Mouse (Mus musculus) limb, embryonic 10.5 days (tissue): ENCODE data around the gene Ppp1r15a. TPM values are rescaled to one million over a fixed set of nuclear protein-coding genes. Genes with fewer than 3 reads are reported as not detected.
"Not testable (repeated sequence)": the region's sequence is repeated elsewhere in the genome, so short reads cannot be mapped to it uniquely, and the experiment has no call there.

Source experiments
- DNase-seq: peaks from one replicate; pipeline ENCODE4 v3.0.0-alpha.2; 2017; ENCODE audit warnings: low spot score
- H3K27ac ChIP-seq: fragments of 300-500 bp; sonication (generic); 2 replicates; pipeline ENCODE4 v1.5.1; 2016; ENCODE audit warnings: mild to moderate bottlenecking
- H3K27me3 ChIP-seq: fragments of 300-500 bp; sonication (generic); 2 replicates; pipeline ENCODE4 v1.6.1; 2016; ENCODE audit warnings: low read depth, mild to moderate bottlenecking; ENCODE audit not compliant: poor library complexity, severe bottlenecking
- H3K36me3 ChIP-seq: fragments of 300-500 bp; sonication (generic); 2 replicates; pipeline ENCODE4 v1.6.1; 2016; ENCODE audit warnings: mild to moderate bottlenecking, moderate library complexity
- H3K4me1 ChIP-seq: fragments of 300-500 bp; sonication (generic); 2 replicates; pipeline ENCODE4 v1.6.1; 2016
- H3K4me3 ChIP-seq: fragments of 300-500 bp; sonication (generic); 2 replicates; pipeline ENCODE4 v1.5.1; 2016; ENCODE audit warnings: mild to moderate bottlenecking, moderate library complexity
- H3K9me3 ChIP-seq: fragments of 300-500 bp; sonication (generic); replicated peaks from 2 replicates; pipeline ENCODE4 v1.6.1; 2016; ENCODE audit warnings: mild to moderate bottlenecking
- WGBS: fragments of 180-500 bp; shearing (Covaris S2); methylation state at CpG from one replicate; pipeline ENCODE4 v1.1.7; 2016; 5-methylcytosine and 5-hydroxymethylcytosine counted together
- polyA plus RNA-seq: library from polyadenylated mRNA; unstranded; fragments of >200 nt; fragmentation: Nextera tagmentation; extraction: Ambion mirVana; gene quantifications from 2 replicates; pipeline ENCODE4 v1.2.1, GENCODE M21; 2016

Ppp1r15a gene
- polyA plus RNA-seq, 1 experiment from 2014 or later: 25.7 TPM

- 64% methylated on average over 2 of the region's 2 CpGs for WGBS
- no peaks in the 10 kb centered on the region for H3K27me3 ChIP-seq
- H3K4me3 ChIP-seq: no peak overlapping the region
- no peak for DNase-seq
- H3K4me1 ChIP-seq: peaks cover 13% of the 10 kb centered on the region
- H3K36me3 ChIP-seq: no peaks in the 10 kb centered on the region
- H3K27ac ChIP-seq: no peak overlapping the region
- H3K9me3 ChIP-seq: no peaks in the 10 kb centered on the region
Measured at GRCm38 (mm10) chr7:45540213-45540612, 14.1 kb upstream of the Ppp1r15a start.

- H3K27ac ChIP-seq: no peak overlapping the region; the same call in 1 of the 2 replicates
- 89% methylated on average over 3 of the region's 3 CpGs for WGBS
- peaks cover 13% of the 10 kb centered on the region for H3K4me1 ChIP-seq
- H3K4me3 ChIP-seq: no peak overlapping the region
- no peaks in the 10 kb centered on the region for H3K9me3 ChIP-seq
- no peak for DNase-seq
- H3K27me3 ChIP-seq: no peaks in the 10 kb centered on the region
- no peaks in the 10 kb centered on the region for H3K36me3 ChIP-seq
Measured at GRCm38 (mm10) chr7:45539095-45539494, 13.0 kb upstream of the Ppp1r15a start.

- peak overlapping the region; percentile 72 for H3K27ac ChIP-seq
- peaks cover 13% of the 10 kb centered on the region for H3K4me1 ChIP-seq
- no peaks in the 10 kb centered on the region for H3K27me3 ChIP-seq
- H3K4me3 ChIP-seq: peak overlapping the region; percentile 62
- H3K36me3 ChIP-seq: no peaks in the 10 kb centered on the region
- DNase-seq: peak; percentile 57
- no peaks in the 10 kb centered on the region for H3K9me3 ChIP-seq
- WGBS: 3% methylated on average over 29 of the region's 29 CpGs
Measured at GRCm38 (mm10) chr7:45538163-45539041, 12.3 kb upstream of the Ppp1r15a start.

GRCm38 (mm10) chr7:45537602-45538001 is 11.5 kb upstream of the Ppp1r15a start:
- Histone ChIP-seq H3K36me3 (no peaks in the 10 kb centered on the region), H3K9me3 (no peaks in the 10 kb centered on the region), H3K27me3 (no peaks in the 10 kb centered on the region), H3K4me1 (peaks cover 13% of the 10 kb centered on the region), H3K4me3 (peak overlapping the region; percentile 62), H3K27ac (peak overlapping the region; percentile 72)
- 78% methylated on average over 10 of the region's 10 CpGs for WGBS
- no peak for DNase-seq

- peaks cover 14% of the 10 kb centered on the region for H3K4me1 ChIP-seq
- H3K9me3 ChIP-seq: no peaks in the 10 kb centered on the region
- H3K4me3 ChIP-seq: no peak overlapping the region
- no peak for DNase-seq
- H3K27ac ChIP-seq: no peak overlapping the region
- WGBS: 76% methylated on average over 1 of the region's 1 CpGs
- no peaks in the 10 kb centered on the region for H3K36me3 ChIP-seq
- H3K27me3 ChIP-seq: 0 out of 2 replicates have a peak, but pooled peaks cover under 1% of the 10 kb centered on the region
Measured at GRCm38 (mm10) chr7:45535676-45536075, 9.6 kb upstream of the Ppp1r15a start.

- 0 out of 2 replicates have a peak overlapping the region, but pooled peaks have one; percentile 12 for H3K27ac ChIP-seq
- 0 out of 2 replicates have a peak, but pooled peaks cover 3% of the 10 kb centered on the region for H3K27me3 ChIP-seq
- H3K9me3 ChIP-seq: no peaks in the 10 kb centered on the region
- no peak for DNase-seq
- no peaks in the 10 kb centered on the region for H3K36me3 ChIP-seq
- peaks cover 18% of the 10 kb centered on the region for H3K4me1 ChIP-seq
- H3K4me3 ChIP-seq: no peak overlapping the region
- WGBS: 86% methylated on average over 2 of the region's 2 CpGs
Measured at GRCm38 (mm10) chr7:45530643-45531042, 4.6 kb upstream of the Ppp1r15a start.

GRCm38 (mm10) chr7:45529461-45529860 is 3.4 kb upstream of the Ppp1r15a start:
- Histone ChIP-seq H3K4me3 (peak overlapping the region; percentile 9; the same call in 1 of the 2 replicates), H3K27ac (peak overlapping the region; percentile 14), H3K27me3 (0 out of 2 replicates have a peak, but pooled peaks cover 3% of the 10 kb centered on the region), H3K9me3 (no peaks in the 10 kb centered on the region), H3K4me1 (peaks cover 29% of the 10 kb centered on the region), H3K36me3 (peaks cover 5% of the 10 kb centered on the region)
- WGBS: 24% methylated on average over 6 of the region's 6 CpGs
- no peak for DNase-seq

- H3K27me3 ChIP-seq, DNase-seq, H3K4me3 ChIP-seq, H3K9me3 ChIP-seq, H3K27ac ChIP-seq: not testable (repeated sequence)
- WGBS: 94% methylated on average over 6 of the region's 6 CpGs
- Histone ChIP-seq H3K4me1 (peaks cover 46% of the 10 kb centered on the region), H3K36me3 (peaks cover 19% of the 10 kb centered on the region)
Measured at GRCm38 (mm10) chr7:45527169-45527568, 1.1 kb upstream of the Ppp1r15a start.

GRCm38 (mm10) chr7:45526474-45527120 is 529 bp upstream of the Ppp1r15a start:
- H3K4me1 ChIP-seq: peaks cover 51% of the 10 kb centered on the region
- peaks cover 19% of the 10 kb centered on the region for H3K36me3 ChIP-seq
- 0 out of 2 replicates have a peak, but pooled peaks cover 3% of the 10 kb centered on the region for H3K27me3 ChIP-seq
- H3K27ac ChIP-seq: peak overlapping the region; percentile 91
- peak overlapping the region; percentile 91 for H3K4me3 ChIP-seq
- DNase-seq: no peak
- H3K9me3 ChIP-seq: no peaks in the 10 kb centered on the region
- 24% methylated on average over 7 of the region's 7 CpGs for WGBS

GRCm38 (mm10) chr7:45524841-45525621 is 1.0 kb downstream of the Ppp1r15a start:
- H3K9me3 ChIP-seq: no peaks in the 10 kb centered on the region
- 34% methylated on average over 12 of the region's 12 CpGs for WGBS
- no peak for DNase-seq
- peak overlapping the region; percentile 91 for H3K4me3 ChIP-seq
- peaks cover 19% of the 10 kb centered on the region for H3K36me3 ChIP-seq
- H3K27ac ChIP-seq: peak overlapping the region; percentile 91
- no peaks in the 10 kb centered on the region for H3K27me3 ChIP-seq
- peaks cover 48% of the 10 kb centered on the region for H3K4me1 ChIP-seq

- H3K36me3 ChIP-seq: peaks cover 19% of the 10 kb centered on the region
- H3K4me1 ChIP-seq: peaks cover 40% of the 10 kb centered on the region
- no peak overlapping the region for H3K27ac ChIP-seq
- WGBS: 84% methylated on average over 13 of the region's 13 CpGs
- peak overlapping the region; percentile 31 for H3K4me3 ChIP-seq
- H3K27me3 ChIP-seq: no peaks in the 10 kb centered on the region
- no peak for DNase-seq
- H3K9me3 ChIP-seq: no peaks in the 10 kb centered on the region
Measured at GRCm38 (mm10) chr7:45523678-45524170, 2.3 kb downstream of the Ppp1r15a start.

GRCm38 (mm10) chr7:45522957-45523676 is 3.0 kb downstream of the Ppp1r15a start:
- peaks cover 19% of the 10 kb centered on the region for H3K36me3 ChIP-seq
- H3K27me3 ChIP-seq: no peaks in the 10 kb centered on the region
- H3K9me3 ChIP-seq: no peaks in the 10 kb centered on the region
- peak overlapping the region; percentile 66 for H3K4me3 ChIP-seq
- 69% methylated on average over 18 of the region's 18 CpGs for WGBS
- H3K4me1 ChIP-seq: peaks cover 40% of the 10 kb centered on the region
- DNase-seq: no peak
- no peak overlapping the region for H3K27ac ChIP-seq
